Comparison of ENCODE assay signal across 8 mouse cellular contexts in the genomic region with DNA sequence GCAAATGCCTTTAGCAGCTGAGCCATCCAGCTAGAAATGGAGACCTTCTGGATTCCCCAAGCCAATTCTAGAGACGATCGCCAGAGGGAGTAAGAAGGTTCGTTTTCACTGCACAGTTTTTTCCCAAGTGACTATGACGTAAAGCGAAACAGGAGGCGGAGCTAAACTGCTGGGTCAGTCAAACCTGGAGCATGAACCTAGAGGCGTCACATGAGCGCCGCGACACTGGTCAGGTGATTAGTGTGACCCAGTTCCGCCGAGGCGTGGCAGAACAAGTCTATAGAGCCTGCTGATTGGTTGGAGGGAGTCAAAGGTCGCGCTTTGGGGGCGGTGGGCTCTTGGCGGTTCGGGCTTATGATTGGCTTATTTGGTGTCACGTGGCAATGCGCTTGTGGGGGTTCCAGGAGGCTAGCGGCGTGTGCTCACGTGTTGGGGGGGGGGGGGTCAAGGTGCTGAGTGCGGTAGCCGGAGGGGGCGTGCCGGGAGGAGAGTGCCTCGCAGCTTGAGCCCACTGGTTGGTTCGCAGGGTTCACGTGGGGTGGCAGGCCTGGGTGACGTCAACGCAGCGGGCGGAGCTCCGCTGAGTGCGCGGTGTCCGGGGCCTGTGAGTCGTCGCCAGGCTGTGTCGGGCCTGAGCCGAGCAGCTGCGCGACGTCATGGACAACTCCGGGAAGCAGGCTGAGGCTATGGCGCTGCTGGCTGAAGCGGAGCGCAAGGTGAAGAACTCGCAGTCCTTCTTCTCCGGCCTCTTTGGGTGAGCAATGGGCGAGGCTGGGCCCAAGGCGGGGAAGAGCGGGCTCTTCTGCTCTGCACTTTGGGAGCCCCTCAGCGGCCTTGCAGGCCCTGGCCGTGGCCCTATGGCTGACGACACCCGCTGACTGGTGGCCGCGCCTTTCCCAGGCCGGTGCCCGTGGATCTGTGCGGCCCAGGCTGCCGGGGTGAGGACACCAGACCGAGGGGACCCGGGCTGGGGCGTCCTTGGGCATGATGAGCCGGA. TPM values are rescaled to one million over a fixed set of nuclear protein-coding genes. Genes with fewer than 3 reads are reported as not detected.
DNase-seq lines count a peak whose midpoint lies in the region; ATAC-seq lines count a peak whose summit lies in the region.

A gene (plus strand): TSS at position 438 of the 997 bp plus-strand sequence.

- under 1% methylated on average over 65 of the region's 68 CpGs for WGBS in hindbrain, embryonic 11.5 days

- no peaks in the 10 kb centered on the region for H3K9me3 ChIP-seq in hindbrain, embryonic 11.5 days (ENCODE audit: control insufficient read depth, low read length)

- H3K27ac ChIP-seq in hindbrain, embryonic 11.5 days (ENCODE audit: low read depth, low read length) = peak within 1 kb of the TSS; percentile 82

- H3K4me1 ChIP-seq in hindbrain, embryonic 11.5 days (replicated peaks; ENCODE audit: control insufficient read depth, insufficient read depth, low read length) = peaks cover 7% of the 10 kb centered on the region

- peak; percentile 100 for DNase-seq in Muller cell, postnatal 12 days (ENCODE audit: inconsistent ontology term)
- DNase-seq in cerebellum, adult 9-11 months = peak; percentile 100
- DNase-seq in frontal cortex, adult 2 months (ENCODE audit: extremely low spot score in 1 of 2, low spot score in 1 of 2) = peak; percentile 99 to 100
- peak; percentile 98 for DNase-seq in hindbrain, embryonic 11.5 days (ENCODE audit: low spot score)
- DNase-seq in layer of hippocampus, postnatal 10 days (ENCODE audit: low spot score in 2 of 2) = peak; percentile 95 to 97
- DNase-seq in lung, postnatal 10 days = peak; percentile 99
- peak; percentile 97 for DNase-seq in ovary, postnatal 36 days (ENCODE audit: low spot score)
- peak; percentile 97 for DNase-seq in thymus, postnatal 25 days

- no peaks in the 10 kb centered on the region for H3K36me3 ChIP-seq in hindbrain, embryonic 11.5 days (ENCODE audit: control insufficient read depth, insufficient read depth, low read length)

- peak; percentile 99 for ATAC-seq in hindbrain, embryonic 11.5 days (ENCODE audit: low FRiP score)

- peak within 1 kb of the TSS; percentile 99 for H3K4me3 ChIP-seq in hindbrain, embryonic 11.5 days (ENCODE audit: low read depth, low read length)

- no peaks in the 10 kb centered on the region for H3K27me3 ChIP-seq in hindbrain, embryonic 11.5 days (ENCODE audit: control insufficient read depth, insufficient read depth, low read length)

- peak within 1 kb of the TSS; percentile 89 for H3K4me2 ChIP-seq in hindbrain, embryonic 11.5 days (replicated peaks; ENCODE audit: low read depth, low read length)

- peak within 1 kb of the TSS; percentile 96 for H3K9ac ChIP-seq in hindbrain, embryonic 11.5 days (ENCODE audit: low read depth, low read length)

RNA-seq across cellular contexts. Expression of the gene that starts here (rescaled TPM):
- 368 and 442 TPM in 2 replicates for polyA plus RNA-seq in frontal cortex, adult 2 months (2012; rRNA removed)
- polyA plus RNA-seq in hindbrain, embryonic 11.5 days (2014; fragmentation: Nextera tagmentation; extraction: Ambion mirVana) = 176 and 177 TPM in 2 replicates
- 100 to 1,000 TPM; 191 to 195 TPM for total RNA-seq in layer of hippocampus, postnatal 10 days (2021)

Comparison
In these comparisons a context has a peak if more than half of its experiments do, and no peak if none do; other contexts are left out.
1. Peak in every context shown above with its lines: DNase-seq, ATAC-seq, H3K4me3 ChIP-seq and H3K27ac ChIP-seq.